Mouse (Mus musculus): ENCODE measurements around the gene Edar.

DNA sequence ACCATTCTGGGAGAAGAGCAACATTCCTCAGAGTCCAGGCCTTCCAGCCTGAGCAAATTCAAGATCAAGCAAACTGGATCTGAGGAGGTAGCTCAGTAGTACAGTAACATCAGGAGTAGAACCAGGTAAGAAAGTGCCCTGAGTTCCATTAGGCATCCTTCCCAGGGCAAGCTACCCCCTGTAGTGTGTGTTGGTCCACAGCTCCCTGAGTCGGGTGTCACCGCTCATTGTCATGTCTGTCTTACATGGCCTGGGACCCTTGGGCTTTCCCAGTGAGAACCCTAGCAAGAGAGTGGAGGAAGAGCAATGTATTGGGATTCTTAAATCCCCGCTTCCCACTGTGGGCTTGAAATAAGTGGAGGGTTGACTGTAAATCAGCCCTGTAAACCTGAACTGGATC lies 80.3 kb downstream of the Edar start:
- TF ChIP-seq MAFK (IDR thresholded peaks at IDR 0.05; ENCODE audit: insufficient read depth, low read depth, low read length) = no peak
- TF ChIP-seq ZNF384 (IDR thresholded peaks at IDR 0.05; ENCODE audit: low read depth, low read length) = no peak
- TF ChIP-seq CHD2 (IDR thresholded peaks at IDR 0.05; ENCODE audit: low read depth, low read length) = no peak
- TF ChIP-seq HCFC1 (IDR thresholded peaks at IDR 0.05; ENCODE audit: borderline replicate concordance, insufficient read depth, low read length) = no peak
